Mouse (Mus musculus) CH12.LX (cell line): ENCODE measurements around the gene Anxa4. TPM values are rescaled to one million over a fixed set of nuclear protein-coding genes. Genes with fewer than 3 reads are reported as not detected.

ENCODE experiments used
- polyA plus RNA-seq: library from polyadenylated mRNA; unstranded; fragments of >175 nt; gene quantifications from 2 replicates; pipeline ENCODE4 v1.2.1, GENCODE M21; 2012; ENCODE audit warnings: low read depth; ENCODE audit not compliant: insufficient read length
- total RNA-seq, 2 experiments: library from RNA; depleted of rRNA; stranded (reverse); fragments of 300-350 nt in 1 of 2; fragments of >200 nt in 1 of 2; gene quantifications; 2 replicates each; pipeline ENCODE4 v1.2.3; 2012 to 2014

Gene Anxa4
- total and polyA plus RNA-seq, 3 experiments, result 10.8 to 17.1 (median 13.7) TPM

Other genes starting within 250 kb of the Anxa4 start
- gene Asprv1, start 165.4 kb downstream of the Anxa4 start, total RNA-seq (2012; rRNA removed), result 0.13 TPM in 1 of 2 replicates, not detected in the other
- 0.24 TPM in 1 of 2 replicates, not detected in the other for gene Asprv1, start 165.4 kb downstream of the Anxa4 start, total RNA-seq (2014; rRNA removed)
- gene Asprv1, start 165.4 kb downstream of the Anxa4 start, polyA plus RNA-seq, result 0.16 TPM in 1 of 2 replicates, not detected in the other
- gene Mxd1, start 124.4 kb downstream of the Anxa4 start, total RNA-seq (2012; rRNA removed), result 0.88 and 1.6 TPM in 2 replicates
- 0.45 and 0.50 TPM in 2 replicates for gene Mxd1, start 124.4 kb downstream of the Anxa4 start, total RNA-seq (2014; rRNA removed)
- gene Mxd1, start 124.4 kb downstream of the Anxa4 start, polyA plus RNA-seq, result 0.90 and 0.97 TPM in 2 replicates
- gene Snrnp27, start 109.1 kb downstream of the Anxa4 start, total RNA-seq (2012; rRNA removed), result 63.1 and 65.0 TPM in 2 replicates
- gene Snrnp27, start 109.1 kb downstream of the Anxa4 start, total RNA-seq (2014; rRNA removed), result 72.7 and 74.2 TPM in 2 replicates
- gene Snrnp27, start 109.1 kb downstream of the Anxa4 start, polyA plus RNA-seq, result 97.9 and 132 TPM in 2 replicates
- gene Gmcl1, start 60.2 kb downstream of the Anxa4 start, total RNA-seq (2012; rRNA removed), result 7.8 and 8.4 TPM in 2 replicates
- gene Gmcl1, start 60.2 kb downstream of the Anxa4 start, total RNA-seq (2014; rRNA removed), result 9.5 and 10.4 TPM in 2 replicates
- 8.8 and 9.9 TPM in 2 replicates for gene Gmcl1, start 60.2 kb downstream of the Anxa4 start, polyA plus RNA-seq
- 5.4 and 7.1 TPM in 2 replicates for gene Aak1, start 55.9 kb upstream of the Anxa4 start, total RNA-seq (2012; rRNA removed)
- gene Aak1, start 55.9 kb upstream of the Anxa4 start, total RNA-seq (2014; rRNA removed), result 2.1 and 2.8 TPM in 2 replicates
- gene Aak1, start 55.9 kb upstream of the Anxa4 start, polyA plus RNA-seq, result 18.8 and 21.0 TPM in 2 replicates
- 93.8 and 109 TPM in 2 replicates for gene Nfu1, start 215.7 kb upstream of the Anxa4 start, total RNA-seq (2012; rRNA removed)
- 148 and 195 TPM in 2 replicates for gene Nfu1, start 215.7 kb upstream of the Anxa4 start, total RNA-seq (2014; rRNA removed)
- gene Nfu1, start 215.7 kb upstream of the Anxa4 start, polyA plus RNA-seq, result 133 and 146 TPM in 2 replicates
- 32.1 and 32.6 TPM in 2 replicates for gene Gfpt1, start 249.3 kb upstream of the Anxa4 start, total RNA-seq (2012; rRNA removed)
- 22.8 and 24.9 TPM in 2 replicates for gene Gfpt1, start 249.3 kb upstream of the Anxa4 start, total RNA-seq (2014; rRNA removed)
- gene Gfpt1, start 249.3 kb upstream of the Anxa4 start, polyA plus RNA-seq, result 34.8 and 35.3 TPM in 2 replicates